Mouse (Mus musculus): ENCODE results near the gene Tram2. TPM values are rescaled to one million over a fixed set of nuclear protein-coding genes. Genes with fewer than 3 reads are reported as not detected.

Gene Tram2
- polyA plus RNA-seq, 1 experiment from 2014 or later: 6.9 TPM

- Histone ChIP-seq H3K27me3 (ENCODE audit: control insufficient read depth, insufficient read depth, low read length) (no peaks in the 10 kb centered on the region), H3K4me2 (ENCODE audit: low read depth) (no peak overlapping the region), H3K9ac (ENCODE audit: low read length) (no peak overlapping the region), H3K4me3 (ENCODE audit: low read depth, low read length) (no peak overlapping the region), H3K9me3 (ENCODE audit: control insufficient read depth, low read length) (no peaks in the 10 kb centered on the region), H3K27ac (ENCODE audit: low read depth, low read length) (no peak overlapping the region), H3K36me3 (ENCODE audit: control insufficient read depth, insufficient read depth, low read length) (no peaks in the 10 kb centered on the region), H3K4me1 (ENCODE audit: control insufficient read depth, insufficient read depth, low read length) (no peaks in the 10 kb centered on the region)
- DNase-seq (ENCODE audit: low spot score) (no peak), ATAC-seq (ENCODE audit: insufficient read depth, low FRiP score, low TSS enrichment) (no peak)
Observed at GRCm38 (mm10) chr1:21033792-21034119, 45.3 kb downstream of the Tram2 start.

- H3K9ac ChIP-seq (ENCODE audit: low read length): no peak overlapping the region
- ATAC-seq (ENCODE audit: insufficient read depth, low FRiP score, low TSS enrichment): no peak
- DNase-seq (ENCODE audit: low spot score): no peak
- H3K4me1 ChIP-seq (ENCODE audit: control insufficient read depth, insufficient read depth, low read length): no peaks in the 10 kb centered on the region
- WGBS: 89% methylated on average over 11 of the region's 11 CpGs
- H3K4me2 ChIP-seq (ENCODE audit: low read depth): no peak overlapping the region
- no peaks in the 10 kb centered on the region for H3K36me3 ChIP-seq (ENCODE audit: control insufficient read depth, insufficient read depth, low read length)
- H3K27me3 ChIP-seq (ENCODE audit: control insufficient read depth, insufficient read depth, low read length): no peaks in the 10 kb centered on the region
- no peak overlapping the region for H3K4me3 ChIP-seq (ENCODE audit: low read depth, low read length)
- no peak overlapping the region for H3K27ac ChIP-seq (ENCODE audit: low read depth, low read length)
- no peaks in the 10 kb centered on the region for H3K9me3 ChIP-seq (ENCODE audit: control insufficient read depth, low read length)
Observed at GRCm38 (mm10) chr1:21033065-21033791, 45.8 kb downstream of the Tram2 start.

GRCm38 (mm10) chr1:21031650-21032049 lies 47.4 kb downstream of the Tram2 start:
- no peak overlapping the region for H3K4me3 ChIP-seq (ENCODE audit: low read depth, low read length)
- no peak overlapping the region for H3K9ac ChIP-seq (ENCODE audit: low read length)
- 92% methylated on average over 2 of the region's 2 CpGs for WGBS
- no peak for DNase-seq (ENCODE audit: low spot score)
- ATAC-seq (ENCODE audit: insufficient read depth, low FRiP score, low TSS enrichment): no peak
- no peaks in the 10 kb centered on the region for H3K4me1 ChIP-seq (ENCODE audit: control insufficient read depth, insufficient read depth, low read length)
- no peaks in the 10 kb centered on the region for H3K27me3 ChIP-seq (ENCODE audit: control insufficient read depth, insufficient read depth, low read length)
- H3K36me3 ChIP-seq (ENCODE audit: control insufficient read depth, insufficient read depth, low read length): no peaks in the 10 kb centered on the region
- H3K9me3 ChIP-seq (ENCODE audit: control insufficient read depth, low read length): no peaks in the 10 kb centered on the region
- no peak overlapping the region for H3K4me2 ChIP-seq (ENCODE audit: low read depth)
- no peak overlapping the region for H3K27ac ChIP-seq (ENCODE audit: low read depth, low read length)

GRCm38 (mm10) chr1:21029000-21029399 lies 50.0 kb downstream of the Tram2 start:
- Histone ChIP-seq H3K4me3 (ENCODE audit: low read depth, low read length) (no peak overlapping the region), H3K27ac (ENCODE audit: low read depth, low read length) (no peak overlapping the region), H3K4me2 (ENCODE audit: low read depth) (no peak overlapping the region), H3K4me1 (ENCODE audit: control insufficient read depth, insufficient read depth, low read length) (no peaks in the 10 kb centered on the region), H3K9ac (ENCODE audit: low read length) (no peak overlapping the region), H3K36me3 (ENCODE audit: control insufficient read depth, insufficient read depth, low read length) (no peaks in the 10 kb centered on the region), H3K9me3 (ENCODE audit: control insufficient read depth, low read length) (no peaks in the 10 kb centered on the region), H3K27me3 (ENCODE audit: control insufficient read depth, insufficient read depth, low read length) (no peaks in the 10 kb centered on the region)
- DNase-seq (ENCODE audit: low spot score): no peak
- ATAC-seq (ENCODE audit: insufficient read depth, low FRiP score, low TSS enrichment): no peak
- WGBS: 95% methylated on average over 4 of the region's 4 CpGs

GRCm38 (mm10) chr1:21026534-21026933 lies 52.5 kb downstream of the Tram2 start:
- DNase-seq (ENCODE audit: low spot score): no peak
- Histone ChIP-seq H3K9ac (ENCODE audit: low read length) (no peak overlapping the region), H3K27me3 (ENCODE audit: control insufficient read depth, insufficient read depth, low read length) (no peaks in the 10 kb centered on the region), H3K4me1 (ENCODE audit: control insufficient read depth, insufficient read depth, low read length) (no peaks in the 10 kb centered on the region), H3K36me3 (ENCODE audit: control insufficient read depth, insufficient read depth, low read length) (no peaks in the 10 kb centered on the region), H3K4me3 (ENCODE audit: low read depth, low read length) (no peak overlapping the region), H3K4me2 (ENCODE audit: low read depth) (no peak overlapping the region), H3K27ac (ENCODE audit: low read depth, low read length) (no peak overlapping the region), H3K9me3 (ENCODE audit: control insufficient read depth, low read length) (no peaks in the 10 kb centered on the region)
- no peak for ATAC-seq (ENCODE audit: insufficient read depth, low FRiP score, low TSS enrichment)
- 93% methylated on average over 7 of the region's 7 CpGs for WGBS

- DNase-seq (ENCODE audit: low spot score) (no peak), ATAC-seq (ENCODE audit: insufficient read depth, low FRiP score, low TSS enrichment) (no peak)
- Histone ChIP-seq H3K9me3 (ENCODE audit: control insufficient read depth, low read length) (no peaks in the 10 kb centered on the region), H3K4me1 (ENCODE audit: control insufficient read depth, insufficient read depth, low read length) (no peaks in the 10 kb centered on the region), H3K36me3 (ENCODE audit: control insufficient read depth, insufficient read depth, low read length) (no peaks in the 10 kb centered on the region), H3K27ac (ENCODE audit: low read depth, low read length) (no peak overlapping the region), H3K9ac (ENCODE audit: low read length) (no peak overlapping the region), H3K4me2 (ENCODE audit: low read depth) (no peak overlapping the region), H3K4me3 (ENCODE audit: low read depth, low read length) (no peak overlapping the region), H3K27me3 (ENCODE audit: control insufficient read depth, insufficient read depth, low read length) (no peaks in the 10 kb centered on the region)
- 87% methylated on average over 5 of the region's 5 CpGs for WGBS
Observed at GRCm38 (mm10) chr1:21025203-21025602, 53.8 kb downstream of the Tram2 start.

- Histone ChIP-seq H3K36me3 (ENCODE audit: control insufficient read depth, insufficient read depth, low read length) (no peaks in the 10 kb centered on the region), H3K4me3 (ENCODE audit: low read depth, low read length) (no peak overlapping the region), H3K27ac (ENCODE audit: low read depth, low read length) (no peak overlapping the region), H3K4me2 (ENCODE audit: low read depth) (no peak overlapping the region), H3K27me3 (ENCODE audit: control insufficient read depth, insufficient read depth, low read length) (no peaks in the 10 kb centered on the region), H3K9ac (ENCODE audit: low read length) (no peak overlapping the region), H3K9me3 (ENCODE audit: control insufficient read depth, low read length) (no peaks in the 10 kb centered on the region), H3K4me1 (ENCODE audit: control insufficient read depth, insufficient read depth, low read length) (no peaks in the 10 kb centered on the region)
- 76% methylated on average over 3 of the region's 3 CpGs for WGBS
- ATAC-seq (ENCODE audit: insufficient read depth, low FRiP score, low TSS enrichment): no peak
- DNase-seq (ENCODE audit: low spot score): no peak
Observed at GRCm38 (mm10) chr1:21023101-21023500, 55.9 kb downstream of the Tram2 start.

- H3K36me3 ChIP-seq (ENCODE audit: control insufficient read depth, insufficient read depth, low read length): no peaks in the 10 kb centered on the region; the same call in 1 of the 2 replicates
- no peak overlapping the region for H3K27ac ChIP-seq (ENCODE audit: low read depth, low read length)
- no peak overlapping the region for H3K4me2 ChIP-seq (ENCODE audit: low read depth)
- H3K9ac ChIP-seq (ENCODE audit: low read length): no peak overlapping the region
- no peaks in the 10 kb centered on the region for H3K4me1 ChIP-seq (ENCODE audit: control insufficient read depth, insufficient read depth, low read length)
- no peaks in the 10 kb centered on the region for H3K27me3 ChIP-seq (ENCODE audit: control insufficient read depth, insufficient read depth, low read length)
- ATAC-seq (ENCODE audit: insufficient read depth, low FRiP score, low TSS enrichment): no peak
- 72% methylated on average over 8 of the region's 8 CpGs for WGBS
- DNase-seq (ENCODE audit: low spot score): no peak
- no peaks in the 10 kb centered on the region for H3K9me3 ChIP-seq (ENCODE audit: control insufficient read depth, low read length)
- H3K4me3 ChIP-seq (ENCODE audit: low read depth, low read length): no peak overlapping the region
Observed at GRCm38 (mm10) chr1:21014463-21014862, 64.6 kb downstream of the Tram2 start.

- no peak overlapping the region for H3K4me3 ChIP-seq (ENCODE audit: low read depth, low read length)
- no peaks in the 10 kb centered on the region; the same call in 1 of the 2 replicates for H3K36me3 ChIP-seq (ENCODE audit: control insufficient read depth, insufficient read depth, low read length)
Observed at GRCm38 (mm10) chr1:21010282-21010800, 68.7 kb downstream of the Tram2 start.

More at GRCm38 (mm10) chr1:21010282-21010800, 68.7 kb downstream of the Tram2 start:
- Histone ChIP-seq H3K9me3 (ENCODE audit: control insufficient read depth, low read length) (no peaks in the 10 kb centered on the region), H3K27me3 (ENCODE audit: control insufficient read depth, insufficient read depth, low read length) (no peaks in the 10 kb centered on the region), H3K4me2 (ENCODE audit: low read depth) (no peak overlapping the region), H3K4me1 (ENCODE audit: control insufficient read depth, insufficient read depth, low read length) (no peaks in the 10 kb centered on the region), H3K27ac (ENCODE audit: low read depth, low read length) (no peak overlapping the region), H3K9ac (ENCODE audit: low read length) (no peak overlapping the region)
- DNase-seq (ENCODE audit: low spot score): no peak
- 71% methylated on average over 6 of the region's 6 CpGs for WGBS
- ATAC-seq (ENCODE audit: insufficient read depth, low FRiP score, low TSS enrichment): no peak

All from neural tube, embryonic 11.5 days (tissue).